Mouse (Mus musculus): ENCODE measurements around the gene Phrf1.
"Not testable (repeated sequence)": the region's sequence is repeated elsewhere in the genome, so short reads cannot be mapped to it uniquely, and the experiment has no call there.

Gene Phrf1

DNA sequence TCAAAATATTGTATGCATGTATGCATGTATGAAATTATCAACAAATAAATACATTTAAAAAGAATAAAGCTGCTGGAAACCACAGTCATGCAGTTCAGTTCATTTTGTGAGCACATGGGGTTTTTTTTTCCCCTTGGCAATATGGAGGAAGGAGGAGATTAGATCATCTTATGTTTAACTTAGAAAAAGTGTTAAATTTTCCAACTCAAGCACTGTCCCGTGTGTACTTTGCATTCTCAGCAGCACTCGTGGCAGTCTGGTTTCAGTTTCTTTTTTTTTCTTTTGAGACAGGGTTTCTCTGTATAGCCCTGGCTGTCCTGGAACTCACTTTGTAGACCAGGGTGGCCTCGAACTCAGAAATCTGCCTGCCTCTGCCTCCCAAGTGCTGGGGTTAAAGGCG, 21.9 kb downstream of the Phrf1 start:
- DNase-seq (ENCODE audit: low read depth, low spot score): not testable (repeated sequence)

DNA sequence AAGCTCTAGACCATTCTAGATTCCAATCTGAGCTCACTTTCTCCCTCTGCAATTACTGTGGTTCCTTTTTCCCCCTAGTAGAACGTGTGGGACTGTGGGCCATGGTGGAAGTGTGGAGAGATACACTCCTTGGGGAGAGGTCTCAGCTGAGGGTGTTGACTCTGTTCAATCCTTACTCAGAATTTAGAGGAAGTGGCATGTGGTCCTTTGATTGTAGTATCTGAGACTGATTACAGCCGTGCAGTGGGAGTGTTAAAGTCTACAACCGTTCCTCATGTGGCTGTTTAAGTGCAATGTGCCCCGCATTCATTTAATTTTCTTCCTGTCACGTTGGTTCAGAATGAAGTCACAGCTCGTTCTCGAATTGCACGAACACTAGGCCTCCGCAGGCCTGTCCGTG, 27.6 kb downstream of the Phrf1 start:
- DNase-seq (ENCODE audit: low read depth, low spot score): no peak

- no peak for DNase-seq (ENCODE audit: low read depth, low spot score)
These were observed 32.9 kb downstream of the Phrf1 start for GRCm38 (mm10) chr7:141261480-141261879.

- no peak for DNase-seq (ENCODE audit: low read depth, low spot score)
These were observed 35.1 kb downstream of the Phrf1 start for GRCm38 (mm10) chr7:141263640-141264039.

DNA sequence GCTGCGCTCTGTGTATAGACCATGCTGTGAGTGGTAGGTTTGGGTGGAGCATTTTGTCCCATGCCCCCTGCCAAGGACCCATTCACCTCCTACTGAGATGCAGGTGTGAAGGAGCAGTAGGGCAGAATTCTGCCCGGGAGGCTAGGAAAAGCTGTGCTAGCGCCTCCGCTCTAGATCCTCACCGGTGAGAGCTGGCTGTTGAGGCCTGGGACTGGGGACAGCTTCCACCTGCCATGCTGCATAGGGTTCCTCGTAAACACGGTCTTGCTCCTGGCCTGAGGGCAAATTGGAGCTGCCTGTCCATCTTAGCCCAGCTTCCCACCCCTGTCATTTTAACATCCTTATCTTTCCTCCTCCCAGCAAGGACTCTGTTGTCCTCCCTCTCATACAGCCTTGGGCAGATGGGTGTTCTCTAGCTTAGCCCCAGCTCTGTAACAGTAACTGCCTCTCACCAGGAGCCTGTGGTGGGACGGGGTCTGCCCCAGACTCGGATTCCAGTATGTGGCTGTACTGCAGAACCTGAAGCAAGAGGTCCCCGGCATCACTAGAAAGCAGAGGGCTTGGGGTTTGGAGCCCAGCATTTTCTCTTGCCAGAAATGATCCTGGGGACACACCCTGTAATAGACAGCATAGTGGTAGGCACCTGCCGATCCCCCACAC, 35.6 kb downstream of the Phrf1 start:
- DNase-seq (ENCODE audit: low read depth, low spot score): no peak

- no peak for DNase-seq (ENCODE audit: low read depth, low spot score)
These were observed 36.3 kb downstream of the Phrf1 start for GRCm38 (mm10) chr7:141264761-141265410.

DNA sequence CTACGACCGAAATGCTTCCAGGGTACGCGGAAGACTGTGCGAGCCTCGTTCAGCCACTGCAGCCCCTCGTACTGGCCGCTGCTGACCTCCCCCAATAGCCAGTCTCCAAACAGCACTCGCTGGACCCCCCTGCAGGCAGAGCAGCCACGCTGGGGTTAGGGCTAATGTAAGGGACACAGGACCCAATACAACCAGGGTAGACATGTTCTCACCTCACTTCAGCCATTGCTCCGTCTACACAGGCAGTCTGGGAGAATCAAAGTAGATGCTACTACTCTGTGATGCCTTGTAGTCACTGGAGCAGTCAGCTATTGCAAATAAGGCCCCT, 36.8 kb downstream of the Phrf1 start:
- no peak for DNase-seq (ENCODE audit: low read depth, low spot score)

DNA sequence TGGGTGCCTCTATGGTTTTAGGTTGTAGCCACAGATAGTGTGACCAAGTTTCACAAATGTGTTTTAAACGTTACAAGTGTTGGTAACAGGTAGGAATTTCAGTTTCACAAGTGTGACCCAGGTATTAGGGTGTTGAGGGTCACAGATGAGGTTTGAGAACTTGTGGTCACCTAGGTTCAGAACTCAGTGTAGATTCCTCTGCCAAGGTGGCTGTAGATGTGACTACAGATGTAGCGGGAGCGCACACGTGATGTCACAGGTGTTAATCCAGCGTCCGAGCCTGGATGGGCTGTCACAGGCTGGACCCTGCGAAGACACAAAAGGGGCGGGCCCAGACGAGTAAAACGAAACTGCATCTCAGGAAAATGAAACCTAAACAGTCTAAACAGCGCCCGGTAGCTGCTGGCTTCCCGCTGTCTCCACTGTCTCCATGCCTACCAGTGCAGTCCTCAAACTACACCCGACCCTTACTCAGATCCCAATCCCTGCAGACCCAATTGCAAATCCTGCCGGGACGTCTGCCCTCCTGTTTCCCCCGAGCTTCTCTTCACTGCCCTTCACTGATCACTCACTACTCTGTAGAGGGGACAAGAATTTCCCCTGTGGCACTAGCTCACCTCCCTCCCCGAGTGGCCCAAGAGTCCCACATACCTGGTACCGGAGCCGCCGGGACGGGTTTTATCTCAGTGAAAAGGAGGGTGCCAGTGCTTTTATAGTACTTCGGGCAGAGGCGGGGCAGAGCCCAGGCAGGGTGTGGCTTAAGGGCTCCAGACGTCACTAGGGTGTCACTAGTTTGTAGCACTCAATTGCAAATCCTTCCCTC, 37.4 kb downstream of the Phrf1 start, which contains the start of gene Irf7:
Gene Irf7 (minus strand): TSS at position 743 of the 823 bp plus-strand sequence.
- DNase-seq (ENCODE audit: low read depth, low spot score): peak; percentile 64

- peak; percentile 25 for DNase-seq (ENCODE audit: low read depth, low spot score)
These were observed 40.1 kb downstream of the Phrf1 start for GRCm38 (mm10) chr7:141268466-141269272.

DNA sequence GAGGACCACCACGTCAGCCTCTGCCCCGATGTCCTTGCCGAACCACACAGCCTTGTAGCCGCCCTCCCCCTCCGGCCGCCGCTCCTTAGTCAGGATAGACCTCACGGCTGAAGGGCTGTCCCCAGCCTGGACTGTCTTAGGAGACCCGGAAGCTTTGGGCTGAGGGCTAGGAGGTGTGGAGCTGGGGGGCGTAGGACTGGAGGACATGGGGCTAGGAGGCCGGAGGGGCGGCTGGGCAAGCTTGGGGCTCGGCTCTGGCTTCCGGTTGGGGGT, 40.6 kb downstream of the Phrf1 start:
- DNase-seq (ENCODE audit: low read depth, low spot score): no peak

DNA sequence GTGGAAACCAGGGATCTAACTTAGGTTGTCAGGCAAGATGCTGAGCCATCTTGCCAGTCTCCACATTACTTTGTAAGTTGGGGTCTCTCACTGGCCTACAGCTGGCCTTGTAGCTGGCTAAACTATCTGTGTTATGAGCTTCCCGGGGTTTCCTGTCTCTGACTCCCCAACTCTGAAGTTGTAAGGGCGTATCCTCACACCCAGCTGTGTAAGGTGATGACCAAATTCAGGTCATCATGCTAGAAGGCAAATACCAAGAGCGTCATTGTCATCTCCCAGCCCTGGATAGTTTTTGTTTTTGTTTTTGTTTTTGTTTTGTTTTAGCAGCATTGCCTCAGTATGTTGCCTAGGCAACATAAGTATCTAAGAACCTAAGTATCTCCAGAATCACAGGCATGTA, 42.0 kb downstream of the Phrf1 start:
- no peak for DNase-seq (ENCODE audit: low read depth, low spot score)

DNA sequence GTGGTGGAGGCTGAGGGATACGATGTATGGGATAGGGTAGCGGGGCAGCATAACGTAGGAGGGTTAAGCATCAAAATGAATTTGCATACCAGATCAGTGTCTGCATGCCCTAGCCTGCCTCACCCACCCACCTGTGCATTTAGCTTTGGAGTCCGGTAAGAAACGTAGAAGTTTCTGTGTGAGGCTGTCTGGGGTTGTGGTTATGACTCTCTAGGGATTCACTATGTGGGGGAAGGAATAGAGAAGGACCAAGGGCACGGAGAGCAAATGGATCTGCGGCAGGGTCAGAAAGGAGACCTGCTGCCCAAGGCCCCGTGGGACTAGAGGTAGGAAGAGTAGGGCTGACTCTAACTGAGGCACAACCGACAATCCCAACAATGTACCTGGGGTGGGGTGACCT, 46.8 kb downstream of the Phrf1 start:
- no peak for DNase-seq (ENCODE audit: low read depth, low spot score)

GRCm38 (mm10) chr7:141276546-141276945, 48.0 kb downstream of the Phrf1 start, which contains the start of gene Cdhr5:
Cdhr5 (minus strand) TSS chr7:141276786.
- DNase-seq (ENCODE audit: low read depth, low spot score): no peak

GRCm38 (mm10) chr7:141277701-141278678, 49.4 kb downstream of the Phrf1 start:
- DNase-seq (ENCODE audit: low read depth, low spot score): no peak

- no peak for DNase-seq (ENCODE audit: low read depth, low spot score)
These were observed 50.4 kb downstream of the Phrf1 start, which contains the start of gene Sct for GRCm38 (mm10) chr7:141278766-141279590. Sct (minus strand) TSS chr7:141279133.

GRCm38 (mm10) chr7:141281442-141281841, 52.9 kb downstream of the Phrf1 start:
- no peak for DNase-seq (ENCODE audit: low read depth, low spot score)

GRCm38 (mm10) chr7:141282756-141283155, 54.2 kb downstream of the Phrf1 start:
- DNase-seq (ENCODE audit: low read depth, low spot score): no peak

DNA sequence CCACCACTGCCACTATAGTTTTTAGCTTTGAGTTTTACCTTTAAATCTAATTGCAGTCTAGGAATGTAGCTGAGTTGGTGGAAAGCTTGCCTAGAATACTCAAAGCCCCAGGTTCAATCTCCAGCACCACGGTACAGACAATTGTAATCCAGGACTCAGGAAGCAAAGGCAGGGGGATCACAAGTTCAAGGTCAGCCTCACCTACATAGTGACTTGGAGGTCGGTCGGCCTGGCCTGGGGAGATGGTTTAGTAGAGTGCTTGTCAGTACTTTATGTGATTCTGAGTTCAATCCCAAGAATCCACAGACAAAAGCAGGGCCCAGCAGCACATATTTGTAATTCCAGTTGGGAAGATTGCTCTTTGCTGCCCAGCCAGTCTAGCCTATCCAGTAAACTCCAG, 59.5 kb downstream of the Phrf1 start:
- no peak for DNase-seq (ENCODE audit: low read depth, low spot score)

DNA sequence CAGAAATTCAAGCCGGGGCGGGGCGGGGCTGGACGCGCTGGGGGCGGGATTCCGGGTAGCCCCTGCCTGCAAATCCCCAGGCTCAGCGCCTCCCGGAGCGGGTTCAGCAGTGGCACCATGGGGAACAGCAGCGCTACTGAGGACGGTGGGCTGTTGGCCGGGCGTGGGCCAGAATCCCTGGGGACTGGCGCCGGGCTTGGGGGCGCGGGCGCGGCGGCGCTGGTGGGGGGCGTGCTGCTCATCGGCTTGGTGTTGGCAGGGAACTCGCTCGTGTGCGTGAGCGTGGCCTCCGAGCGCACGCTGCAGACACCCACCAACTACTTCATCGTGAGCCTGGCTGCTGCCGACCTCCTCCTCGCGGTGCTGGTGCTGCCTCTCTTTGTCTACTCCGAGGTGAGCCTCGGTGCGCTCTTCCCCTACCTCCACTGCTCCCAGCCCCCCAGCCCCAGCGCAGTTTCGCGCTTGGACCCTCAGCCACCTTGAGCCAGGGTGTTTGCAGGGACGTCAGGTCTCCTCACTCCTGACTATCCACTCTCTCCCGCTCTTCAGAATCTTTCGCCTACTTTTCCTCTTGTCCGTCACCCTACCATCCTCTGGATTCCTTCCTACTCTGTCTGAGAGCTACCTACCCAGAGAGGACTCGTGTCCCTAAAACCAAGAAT, 63.5 kb downstream of the Phrf1 start, which contains the start of gene Drd4:
Gene Drd4 (plus strand): TSS at position 86 of the 662 bp plus-strand sequence.
- DNase-seq (ENCODE audit: low read depth, low spot score): no peak

All from skeletal muscle tissue, adult 2 months (tissue).